Mouse (Mus musculus) ovary, postnatal 14 days (tissue): ENCODE data around the gene Pmis2.

Experiments used
- DNase-seq: peaks from one replicate; pipeline ENCODE4 v3.0.0; 2022; ENCODE audit warnings: low spot score

Gene Pmis2

DNA sequence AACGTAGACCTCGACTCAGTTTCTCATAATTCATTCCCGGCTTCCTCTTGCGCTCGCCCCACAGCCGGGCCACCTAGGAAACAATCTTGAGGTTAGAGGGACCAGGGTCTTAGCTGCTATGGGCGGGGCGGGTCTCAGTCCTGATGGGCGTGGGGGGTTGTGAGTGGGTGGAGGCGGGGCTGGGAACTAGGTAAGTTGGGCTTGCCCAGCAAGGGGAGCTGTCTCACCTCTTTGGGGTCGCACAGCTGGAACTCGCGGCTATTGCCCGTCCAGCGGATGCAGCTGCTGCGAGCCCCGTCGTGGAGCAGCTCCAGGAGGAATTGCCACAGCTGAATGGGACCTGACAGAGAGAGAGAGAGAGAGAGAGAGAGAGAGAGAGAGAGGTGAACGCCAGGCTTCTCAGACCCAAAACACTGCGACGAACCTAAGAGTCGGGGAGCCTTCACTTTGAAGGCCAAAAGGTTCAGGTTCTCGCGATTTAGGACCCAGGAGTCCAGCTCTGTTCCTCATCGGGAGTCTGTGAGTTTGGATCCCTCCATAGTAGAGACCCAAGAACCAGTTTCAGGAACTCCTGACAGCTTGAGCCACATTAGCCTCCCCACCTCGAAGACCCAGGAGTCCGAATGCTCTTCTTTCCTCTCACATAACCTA, 37.5 kb downstream of the Pmis2 start:
- DNase-seq: no peak

DNA sequence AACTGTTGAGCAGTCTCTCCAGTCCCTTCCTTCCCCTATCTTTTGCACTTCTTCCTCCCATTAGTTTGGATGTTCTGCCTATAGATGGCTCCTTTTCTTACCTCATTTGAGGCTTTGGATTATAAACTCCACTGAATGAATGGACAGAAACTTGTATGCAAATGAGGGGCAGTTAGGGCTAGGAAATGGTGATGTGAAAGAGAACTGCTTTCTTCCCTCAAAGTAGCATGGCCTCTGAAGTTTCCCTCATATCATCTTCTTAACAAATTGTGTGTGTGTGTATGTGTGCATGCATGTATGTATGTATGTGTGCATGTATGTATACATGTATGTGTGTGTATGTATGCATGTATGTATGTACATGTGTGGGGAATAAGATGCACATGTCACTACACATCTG, 42.4 kb downstream of the Pmis2 start:
- no peak for DNase-seq

GRCm38 (mm10) chr7:30626647-30627046, 44.8 kb downstream of the Pmis2 start:
- DNase-seq: no peak

GRCm38 (mm10) chr7:30625530-30626384, 45.6 kb downstream of the Pmis2 start, which contains the start of gene Cox6b1:
TSS of gene Cox6b1 (minus strand) at chr7:30626151.
- DNase-seq: peak; percentile 78
